Mouse (Mus musculus) liver, adult 2 months (tissue): ENCODE measurements at regions not wholly inside any gene's neighbourhood (a gene's known extent, or its start where the extent isn't known, plus 50 kb on each side); places are given as distances from the start of the nearest gene placed in this dataset.
A peak's percentile ranks its signal among the peaks of the same experiment; 100 is the strongest.

Source experiments
- DNase-seq: peaks from one replicate; pipeline ENCODE4 v3.0.0-alpha.2; 2011; ENCODE audit warnings: low read depth, low spot score; ENCODE audit errors: extremely low read depth
- H3K27ac ChIP-seq: fragments of 200-500 bp; replicated peaks from 2 replicates; pipeline ENCODE4 v1.5.1; 2012; ENCODE audit warnings: low read depth, mild to moderate bottlenecking, control low read depth, inconsistent platforms, low read length; ENCODE audit not compliant: insufficient read depth
- H3K27me3 ChIP-seq: fragments of 200-500 bp; 2 replicates; pipeline ENCODE4 v1.6.1; 2012; ENCODE audit warnings: mild to moderate bottlenecking, moderate library complexity, low read length, inconsistent platforms; ENCODE audit not compliant: control insufficient read depth, insufficient read depth
- H3K36me3 ChIP-seq: fragments of 200-500 bp; 2 replicates; pipeline ENCODE4 v1.6.1; 2012; ENCODE audit warnings: low read length, inconsistent platforms; ENCODE audit not compliant: control insufficient read depth, insufficient read depth
- H3K4me1 ChIP-seq: fragments of 200-500 bp; 2 replicates; pipeline ENCODE4 v1.6.1; 2011; ENCODE audit warnings: low read length; ENCODE audit not compliant: control insufficient read depth, insufficient read depth
- H3K4me3 ChIP-seq: fragments of 200-500 bp; 2 replicates; pipeline ENCODE4 v1.5.1; 2011; ENCODE audit warnings: low read depth, mild to moderate bottlenecking, control low read depth, low read length, moderate library complexity; ENCODE audit not compliant: insufficient read depth
- H3K79me2 ChIP-seq: fragments of 200-500 bp; 2 replicates; pipeline ENCODE4 v1.6.1; 2012; ENCODE audit warnings: inconsistent platforms, mild to moderate bottlenecking, low read length, moderate library complexity; ENCODE audit not compliant: control insufficient read depth, insufficient read depth
- H3K9ac ChIP-seq: fragments of 200-500 bp; 2 replicates; pipeline ENCODE4 v1.6.1; 2012; ENCODE audit warnings: low read depth, mild to moderate bottlenecking, control low read depth, inconsistent platforms, low read length
- CTCF ChIP-seq: fragments of 200-500 bp; IDR thresholded peaks from 2 replicates; pipeline ENCODE4 v1.5.1; 2011; ENCODE audit warnings: low read depth, low read length, control low read depth
- POLR2A ChIP-seq: fragments of 200-500 bp; IDR thresholded peaks from 2 replicates; pipeline ENCODE4 v1.6.1; 2011; ENCODE audit warnings: low read length, control low read depth; ENCODE audit not compliant: insufficient read depth; ENCODE audit errors: extremely low read depth
- WGBS: fragments of 180-500 bp; shearing (Covaris S2); methylation state at CpG from one replicate; pipeline ENCODE4 v1.1.7; 2018; 5-methylcytosine and 5-hydroxymethylcytosine counted together

- no peak overlapping the region for H3K9ac ChIP-seq
- no peak overlapping the region for H3K4me3 ChIP-seq
- H3K27me3 ChIP-seq, result no peaks in the 10 kb centered on the region
- no peaks in the 10 kb centered on the region for H3K4me1 ChIP-seq
- no peak overlapping the region for H3K27ac ChIP-seq
- WGBS, result 50% methylated on average over 1 of the region's 1 CpGs
- no peaks in the 10 kb centered on the region for H3K36me3 ChIP-seq
- DNase-seq, result no peak
- TF ChIP-seq POLR2A (no peak), CTCF (no peak)
- H3K79me2 ChIP-seq, result no peaks in the 10 kb centered on the region
Measured at GRCm38 (mm10) chr17:89802148-89802547, 108.1 kb downstream of the Gm10184 start.

GRCm38 (mm10) chr17:89777570-89777969 lies 132.7 kb downstream of the Gm10184 start:
- H3K4me1 ChIP-seq, result no peaks in the 10 kb centered on the region
- no peak for DNase-seq
- 66% methylated on average over 3 of the region's 3 CpGs for WGBS
- H3K27me3 ChIP-seq, result no peaks in the 10 kb centered on the region
- no peak overlapping the region for H3K9ac ChIP-seq
- no peak overlapping the region for H3K4me3 ChIP-seq
- no peaks in the 10 kb centered on the region for H3K36me3 ChIP-seq
- no peaks in the 10 kb centered on the region for H3K79me2 ChIP-seq
- H3K27ac ChIP-seq, result no peak overlapping the region
- TF ChIP-seq POLR2A (no peak), CTCF (no peak)

GRCm38 (mm10) chr17:89766229-89766875 lies 143.9 kb downstream of the Gm10184 start:
- Histone ChIP-seq H3K27ac (no peak overlapping the region), H3K79me2 (no peaks in the 10 kb centered on the region), H3K4me1 (no peaks in the 10 kb centered on the region), H3K4me3 (no peak overlapping the region), H3K27me3 (no peaks in the 10 kb centered on the region), H3K36me3 (no peaks in the 10 kb centered on the region), H3K9ac (no peak overlapping the region)
- 59% methylated on average over 1 of the region's 1 CpGs for WGBS
- DNase-seq, result peak; percentile 10
- no peak for TF ChIP-seq POLR2A
- no peak for TF ChIP-seq CTCF

GRCm38 (mm10) chr17:89737418-89737817 lies 172.8 kb downstream of the Gm10184 start:
- 76% methylated on average over 1 of the region's 1 CpGs for WGBS
- no peak overlapping the region for H3K9ac ChIP-seq
- no peak overlapping the region for H3K27ac ChIP-seq
- DNase-seq, result no peak
- H3K36me3 ChIP-seq, result no peaks in the 10 kb centered on the region
- TF ChIP-seq POLR2A (no peak), CTCF (no peak)
- H3K27me3 ChIP-seq, result no peaks in the 10 kb centered on the region
- no peaks in the 10 kb centered on the region for H3K79me2 ChIP-seq
- H3K4me3 ChIP-seq, result no peak overlapping the region
- no peaks in the 10 kb centered on the region for H3K4me1 ChIP-seq

- no peak overlapping the region for H3K9ac ChIP-seq
- no peak overlapping the region for H3K4me3 ChIP-seq
- no peaks in the 10 kb centered on the region for H3K79me2 ChIP-seq
- H3K4me1 ChIP-seq, result no peaks in the 10 kb centered on the region
- peak; percentile 17 for DNase-seq
- TF ChIP-seq CTCF, result no peak
- TF ChIP-seq POLR2A, result no peak
- no peaks in the 10 kb centered on the region for H3K27me3 ChIP-seq
- no peaks in the 10 kb centered on the region for H3K36me3 ChIP-seq
- H3K27ac ChIP-seq, result no peak overlapping the region
- WGBS, result 64% methylated on average over 3 of the region's 3 CpGs
Measured at GRCm38 (mm10) chr17:89725534-89725933, 184.7 kb downstream of the Gm10184 start.

GRCm38 (mm10) chr17:89681798-89682197 lies 228.5 kb downstream of the Gm10184 start:
- 76% methylated on average over 3 of the region's 3 CpGs for WGBS

More at GRCm38 (mm10) chr17:89681798-89682197, 228.5 kb downstream of the Gm10184 start:
- Histone ChIP-seq H3K4me3 (no peak overlapping the region), H3K36me3 (no peaks in the 10 kb centered on the region), H3K79me2 (no peaks in the 10 kb centered on the region), H3K4me1 (no peaks in the 10 kb centered on the region), H3K27me3 (no peaks in the 10 kb centered on the region), H3K9ac (no peak overlapping the region), H3K27ac (no peak overlapping the region)
- TF ChIP-seq CTCF, result no peak
- TF ChIP-seq POLR2A, result no peak
- no peak for DNase-seq
